Mouse (Mus musculus) neural tube, embryonic 14.5 days (tissue): ENCODE measurements around the gene Bhmt2. TPM values are rescaled to one million over a fixed set of nuclear protein-coding genes. Genes with fewer than 3 reads are reported as not detected.

ENCODE experiments used
- polyA plus RNA-seq: library from polyadenylated mRNA; unstranded; fragments of >200 nt; fragmentation: Nextera tagmentation; extraction: Ambion mirVana; gene quantifications from 2 replicates; pipeline ENCODE4 v1.2.1, GENCODE M21; 2014

The Bhmt2 gene
- polyA plus RNA-seq, 1 experiment from 2014 or later, result not detected

Other genes starting within 250 kb of the Bhmt2 start
- 6.9 and 9.9 TPM in 2 replicates for gene Jmy, start 174.5 kb downstream of the Bhmt2 start, polyA plus RNA-seq
- 0.21 TPM in 1 of 2 replicates, not detected in the other for gene Bhmt, start 36.3 kb downstream of the Bhmt2 start, polyA plus RNA-seq
- 0.07 and 0.26 TPM in 2 replicates for gene Dmgdh, start 131 bp upstream of the Bhmt2 start, polyA plus RNA-seq
- gene Arsb, start 97.3 kb upstream of the Bhmt2 start, polyA plus RNA-seq, result 10.3 and 11.3 TPM in 2 replicates